In genomic region chrX:9016079-9016478, GRCm38 (mm10) we compare ENCODE assay signal across 20 mouse cellular contexts. TPM values are rescaled to one million over a fixed set of nuclear protein-coding genes. Genes with fewer than 3 reads are reported as not detected.
"Had no signal": no experiment of that assay in that cellular context is flagged by ENCODE, and none has a peak within 500 bp of the region (broad histone marks: within the 10 kb centered on the region; RNA-seq: fewer than 3 reads in every experiment).

No protein-coding gene starts in this region.

- ATAC-seq: lung, postnatal 0 days had no signal

- DNase-seq: kidney, adult 9 months; kidney, postnatal 4 days; lung, adult 2 months; lung, postnatal 36 days; right cerebral cortex, adult 18-20 months; right cerebral cortex, postnatal 25 days; thymus, postnatal 36 days had no signal

- H3K4me3 ChIP-seq: layer of hippocampus, adult 2 months; limb, embryonic 10.5 days; liver, embryonic 15.5 days had no signal

- H3K9ac ChIP-seq: liver, embryonic 15.5 days had no signal

- H3K9me3 ChIP-seq: limb, embryonic 10.5 days; liver, embryonic 15.5 days had no signal

- H3K4me1 ChIP-seq: limb, embryonic 10.5 days; liver, embryonic 15.5 days had no signal

- H3K4me2 ChIP-seq: liver, embryonic 11.5 days; liver, embryonic 15.5 days had no signal

- H3K27me3 ChIP-seq: liver, embryonic 15.5 days had no signal

- H3K27ac ChIP-seq: kidney, postnatal 0 days; layer of hippocampus, adult 2 months; limb, embryonic 10.5 days; liver, embryonic 15.5 days had no signal

- H3K36me3 ChIP-seq: limb, embryonic 10.5 days; liver, embryonic 15.5 days had no signal

RNA-seq across cellular contexts. Expression of gene Fthl17e, which starts 17.2 kb away (rescaled TPM):
- total RNA-seq: layer of hippocampus, adult 2 months; layer of hippocampus, postnatal 10 days; megakaryocyte progenitor cell, adult 5-6 weeks had no signal
- polyA plus RNA-seq: kidney, postnatal 0 days; limb, embryonic 10.5 days; limb, embryonic 14.5 days; liver, embryonic 11.5 days; liver, embryonic 15.5 days; lung, adult 2 months; lung, postnatal 0 days; neural tube, embryonic 14.5 days; small intestine, adult 2 months; stomach, embryonic 16.5 days; thymus, postnatal 0 days had no signal

RNA-seq across cellular contexts. Expression of gene Fthl17d, which starts 29.5 kb away (rescaled TPM):
- total RNA-seq: layer of hippocampus, adult 2 months; layer of hippocampus, postnatal 10 days; megakaryocyte progenitor cell, adult 5-6 weeks had no signal
- polyA plus RNA-seq: kidney, postnatal 0 days; limb, embryonic 10.5 days; limb, embryonic 14.5 days; liver, embryonic 11.5 days; liver, embryonic 15.5 days; lung, adult 2 months; lung, postnatal 0 days; neural tube, embryonic 14.5 days; small intestine, adult 2 months; stomach, embryonic 16.5 days; thymus, postnatal 0 days had no signal

RNA-seq across cellular contexts. Expression of gene Fthl17c, which starts 39.7 kb away (rescaled TPM):
- total RNA-seq: layer of hippocampus, adult 2 months; layer of hippocampus, postnatal 10 days; megakaryocyte progenitor cell, adult 5-6 weeks had no signal
- polyA plus RNA-seq: kidney, postnatal 0 days; limb, embryonic 10.5 days; limb, embryonic 14.5 days; liver, embryonic 11.5 days; liver, embryonic 15.5 days; lung, adult 2 months; lung, postnatal 0 days; neural tube, embryonic 14.5 days; small intestine, adult 2 months; stomach, embryonic 16.5 days; thymus, postnatal 0 days had no signal

RNA-seq across cellular contexts. Expression of gene Fthl17f, which starts 46.7 kb away (rescaled TPM):
- total RNA-seq: layer of hippocampus, adult 2 months; layer of hippocampus, postnatal 10 days; megakaryocyte progenitor cell, adult 5-6 weeks had no signal
- polyA plus RNA-seq: kidney, postnatal 0 days; limb, embryonic 10.5 days; limb, embryonic 14.5 days; liver, embryonic 11.5 days; liver, embryonic 15.5 days; lung, adult 2 months; lung, postnatal 0 days; neural tube, embryonic 14.5 days; small intestine, adult 2 months; stomach, embryonic 16.5 days; thymus, postnatal 0 days had no signal

RNA-seq across cellular contexts. Expression of gene Fthl17b, which starts 53.3 kb away (rescaled TPM):
- total RNA-seq: layer of hippocampus, adult 2 months; layer of hippocampus, postnatal 10 days; megakaryocyte progenitor cell, adult 5-6 weeks had no signal
- polyA plus RNA-seq: kidney, postnatal 0 days; limb, embryonic 10.5 days; limb, embryonic 14.5 days; liver, embryonic 11.5 days; liver, embryonic 15.5 days; lung, adult 2 months; lung, postnatal 0 days; neural tube, embryonic 14.5 days; small intestine, adult 2 months; stomach, embryonic 16.5 days; thymus, postnatal 0 days had no signal
